Mouse (Mus musculus) pancreas, adult 10 weeks (tissue): Measurements from ENCODE around the gene Klhl31. TPM values are rescaled to one million over a fixed set of nuclear protein-coding genes. Genes with fewer than 3 reads are reported as not detected.

ENCODE experiments used
- polyA plus RNA-seq: library from polyadenylated mRNA; stranded (reverse); fragments of 350-450 nt; fragmentation: Illumina TruSeq; extraction: RNeasy Lipid Tissue Mini Kit (QIAGEN cat#74804); gene quantifications from one replicate; pipeline ENCODE4 v1.2.3, GENCODE M21; 2015; ENCODE audit warnings: low read depth, low replicate concordance; ENCODE audit not compliant: insufficient read depth

Gene Klhl31
- not detected for polyA plus RNA-seq

DNA sequence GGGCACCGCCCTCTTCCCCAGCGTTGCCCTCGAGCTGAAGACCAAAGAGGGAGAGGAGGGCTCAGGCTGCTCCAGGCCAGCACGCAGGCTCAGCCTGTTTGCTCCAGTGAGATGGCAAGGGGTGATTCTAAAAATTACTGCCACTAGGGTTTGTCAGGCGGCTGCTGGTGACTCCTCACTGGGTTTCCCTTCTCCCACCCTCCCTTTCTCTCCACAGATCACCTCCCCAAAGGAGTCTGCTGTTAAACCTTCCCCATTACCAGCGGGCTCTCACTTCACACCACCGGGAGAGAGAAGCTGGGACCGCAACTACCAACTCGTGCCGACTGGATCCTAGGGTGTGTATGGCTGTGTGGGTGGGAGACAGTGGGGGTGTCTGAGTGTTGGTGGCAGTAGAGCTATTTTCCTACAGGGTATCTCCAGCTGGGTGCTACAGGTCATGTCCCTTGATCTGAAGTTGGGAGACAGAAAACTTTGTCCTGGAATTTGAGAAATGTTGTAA is at the start of gene Klhl31:
TSS of gene Klhl31 (plus strand) at position 51 of the 502 bp plus-strand sequence.

Other genes starting within 250 kb of the Klhl31 start
- 9.1 TPM for gene Lrrc1, start 91.6 kb upstream of the Klhl31 start, polyA plus RNA-seq
- 5.2 TPM for gene Gclc, start 118.0 kb downstream of the Klhl31 start, polyA plus RNA-seq